Mouse (Mus musculus) adrenal gland (tissue): ENCODE measurements around the gene Btf3l4.

Experiments
- intact Hi-C: fragments of 180-260 bp; cut with DNase I; formaldehyde crosslinking; loops from one replicate; pipeline ENCODE4 v1.15.1; 2025

Gene Btf3l4

DNA sequence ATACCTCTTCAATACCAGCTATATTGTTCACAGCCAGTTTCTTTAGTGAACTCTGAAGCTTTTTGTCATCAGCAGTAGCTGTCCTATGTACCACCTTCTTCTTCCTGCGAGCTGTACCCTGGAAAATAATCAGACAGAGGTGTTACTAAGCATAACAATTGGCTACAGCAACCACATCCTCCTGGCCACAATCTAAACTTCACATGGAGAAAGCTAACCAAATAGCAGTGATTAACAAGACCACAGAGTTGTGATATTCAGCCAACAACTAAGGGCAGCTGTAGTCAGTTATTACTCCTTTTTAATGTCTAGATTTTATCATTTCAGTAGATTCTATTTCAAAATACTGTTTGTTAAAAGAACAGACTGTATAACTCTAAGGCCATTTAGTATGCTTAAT is 7.3 kb downstream of the Btf3l4 start:
- intact Hi-C loops, result no loop called here

DNA sequence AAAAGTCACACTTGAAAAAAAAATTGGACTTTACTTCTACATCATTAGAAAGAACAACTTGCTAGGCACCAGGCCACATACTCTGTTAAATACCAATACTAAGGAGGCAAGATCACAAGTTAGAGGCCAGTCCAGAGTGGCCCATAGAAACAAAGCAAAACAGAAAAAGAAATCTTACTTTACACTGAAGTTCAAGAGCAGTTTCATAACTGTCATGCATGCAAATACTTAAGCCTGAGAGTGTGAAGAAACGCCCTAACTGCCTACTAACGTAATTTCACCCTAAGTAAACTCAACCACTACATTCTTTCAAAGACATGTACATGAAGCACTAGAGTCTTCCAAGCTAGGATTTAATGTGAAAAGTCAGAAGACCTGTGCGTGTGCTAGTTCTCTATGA is 7.7 kb downstream of the Btf3l4 start:
- intact Hi-C loops, result no loop called here

DNA sequence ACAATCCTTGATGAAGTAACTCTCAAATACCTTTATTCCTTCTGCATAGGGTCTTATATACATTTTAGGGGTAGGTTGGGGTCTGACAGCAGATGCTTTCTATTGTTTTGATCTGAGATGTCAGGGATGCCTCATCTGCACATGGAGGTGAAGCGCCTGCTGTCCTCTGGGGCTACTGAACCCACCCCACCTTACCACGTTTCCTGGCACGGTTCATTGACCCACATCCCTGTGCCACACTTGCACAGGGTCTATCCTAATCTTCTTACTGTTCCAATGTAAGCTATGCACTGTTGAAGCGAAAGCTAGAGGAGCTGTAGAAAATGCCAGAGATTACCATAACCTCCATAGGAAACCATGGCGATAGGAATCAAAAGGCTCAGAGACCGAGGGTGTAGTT is 21.9 kb downstream of the Btf3l4 start:
- intact Hi-C loops, result no loop called here

DNA sequence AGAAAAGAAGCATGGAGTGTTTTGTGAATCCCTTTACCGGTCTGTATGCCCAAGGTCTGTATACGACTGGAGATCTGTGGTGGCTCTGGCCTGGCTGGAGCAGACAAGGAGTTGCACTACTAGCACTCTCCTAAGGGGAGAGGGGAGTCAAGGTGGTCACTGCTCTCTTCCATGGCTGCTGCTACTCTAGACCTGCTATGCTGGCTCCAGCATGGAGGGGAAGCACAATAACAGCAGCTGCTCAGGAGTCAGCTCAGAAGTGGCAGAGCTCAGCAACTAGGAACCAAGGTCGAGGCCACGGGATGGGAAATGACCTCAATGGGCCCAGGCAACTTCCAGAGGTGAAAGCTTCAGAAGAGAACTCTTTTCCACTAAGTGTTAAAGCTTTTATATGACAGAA is 22.3 kb downstream of the Btf3l4 start:
- intact Hi-C loops, result no loop called here

DNA sequence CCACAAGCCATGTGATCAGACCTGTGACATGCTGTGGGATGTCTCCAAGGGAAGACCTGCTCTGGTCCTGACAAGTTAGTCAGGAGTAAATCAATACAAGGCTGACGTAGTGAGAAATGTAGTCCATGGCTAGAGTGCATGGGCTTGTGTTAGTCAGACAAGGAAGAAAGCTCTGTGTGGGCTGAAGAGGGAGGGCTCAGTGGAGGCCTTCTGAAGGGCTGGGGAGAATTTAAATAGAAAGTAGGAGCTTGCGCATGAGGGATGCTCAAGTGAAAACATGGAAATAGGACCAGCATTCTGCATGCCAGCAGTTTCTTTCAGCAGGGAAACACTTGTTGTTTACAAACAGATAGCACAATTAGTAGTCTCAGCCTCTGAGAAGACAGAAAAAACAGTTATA is 29.9 kb downstream of the Btf3l4 start:
- intact Hi-C loops, result no loop called here

DNA sequence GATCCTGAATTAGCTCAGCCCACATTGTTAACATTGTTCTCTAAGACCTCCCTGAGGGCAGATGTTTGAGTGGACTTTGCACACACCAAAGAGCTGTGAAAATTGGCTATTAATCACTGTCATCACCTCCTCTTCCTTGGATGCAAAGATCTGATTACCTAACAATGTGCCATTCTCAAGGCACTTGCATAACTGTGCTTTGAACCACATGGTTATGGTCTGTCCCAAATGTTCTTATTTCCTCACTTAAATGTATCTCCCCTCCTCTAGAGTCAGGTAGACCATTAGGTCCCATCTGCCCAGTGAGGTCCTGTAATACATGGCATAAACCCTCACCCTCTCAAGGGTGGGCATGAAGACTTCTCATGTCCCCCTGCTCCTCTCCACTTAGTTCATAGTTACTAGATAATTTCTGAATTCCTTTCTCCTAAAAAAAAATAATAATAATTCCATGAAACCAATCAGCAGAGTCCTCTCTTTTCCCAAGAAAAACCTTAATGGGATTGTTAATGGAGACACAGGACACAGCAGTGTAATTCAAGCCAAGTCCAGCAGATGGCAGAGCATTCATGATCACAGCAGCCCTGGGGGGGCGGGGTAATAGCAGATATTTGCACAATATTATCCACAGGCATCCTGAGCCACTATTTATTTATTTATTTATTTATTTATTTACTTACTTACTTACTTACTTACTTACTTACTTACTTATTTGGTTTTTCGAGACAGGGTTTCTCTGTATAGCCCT is 35.2 kb downstream of the Btf3l4 start:
- intact Hi-C loops, result loop anchor here (5.0 kb wide), 2 partner anchors 74 to 179 kb away; no protein-coding TSS in a partner anchor

DNA sequence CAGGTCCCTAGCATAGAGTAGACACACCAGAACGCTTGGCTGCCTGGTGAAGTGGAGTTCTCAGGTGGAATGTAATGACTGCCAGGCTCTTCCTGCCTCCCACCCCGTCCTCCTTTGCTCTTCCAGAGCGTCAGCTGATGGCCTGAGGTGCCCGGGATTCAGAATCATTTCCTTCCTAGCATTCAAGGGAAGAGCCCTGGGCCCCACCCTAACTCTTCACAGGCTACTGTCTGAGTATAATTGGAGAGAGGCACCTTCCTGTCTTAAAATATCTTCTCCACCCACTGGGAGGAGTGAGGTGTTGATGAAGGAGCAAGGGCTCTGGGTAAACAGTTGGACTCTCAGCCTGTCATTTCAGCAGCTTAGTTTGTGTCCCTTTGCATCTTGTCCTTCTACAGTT is 36.7 kb downstream of the Btf3l4 start:
- intact Hi-C loops, result loop anchor here (5.0 kb wide), 2 partner anchors 76 to 181 kb away; no protein-coding TSS in a partner anchor

DNA sequence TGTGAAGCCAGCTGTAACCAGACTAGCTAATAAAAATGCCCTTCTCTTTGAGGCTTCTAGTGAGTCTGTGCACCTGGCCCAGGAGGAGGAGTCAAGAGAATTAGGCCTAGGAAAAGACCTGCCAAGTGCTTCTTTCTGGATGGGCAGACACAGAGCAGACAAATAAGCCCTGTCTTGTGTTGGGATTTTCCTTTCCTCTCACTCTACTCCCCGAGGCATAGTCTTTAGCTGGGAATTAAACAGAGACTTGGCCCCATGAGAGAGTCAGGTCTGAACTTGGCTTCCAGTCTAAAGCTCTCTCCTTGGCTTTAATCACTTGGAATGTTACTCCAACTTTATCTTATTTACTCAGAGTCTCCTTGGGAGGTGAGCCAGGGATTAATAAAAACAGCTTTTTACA is 39.5 kb downstream of the Btf3l4 start:
- intact Hi-C loops, result no loop called here

DNA sequence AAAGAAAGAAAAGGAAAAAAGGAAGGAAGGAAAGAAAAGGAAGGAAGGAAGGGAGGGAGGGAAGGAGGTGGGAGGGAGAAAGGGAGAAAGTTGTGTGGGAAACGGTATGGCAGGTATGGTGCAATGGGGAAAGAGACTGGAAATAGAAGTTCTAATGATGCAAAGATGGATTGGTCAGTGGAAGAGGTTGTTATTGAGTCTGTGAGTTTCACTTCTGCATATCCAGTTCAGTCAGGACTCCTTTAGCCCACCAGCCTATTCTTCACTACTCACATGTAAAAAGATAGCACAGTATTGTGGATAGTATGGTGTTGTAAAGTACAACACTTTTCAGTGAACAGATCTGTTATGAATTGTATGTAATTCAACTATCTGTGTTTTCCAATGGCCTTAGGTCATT is 42.9 kb downstream of the Btf3l4 start:
- intact Hi-C loops, result no loop called here

DNA sequence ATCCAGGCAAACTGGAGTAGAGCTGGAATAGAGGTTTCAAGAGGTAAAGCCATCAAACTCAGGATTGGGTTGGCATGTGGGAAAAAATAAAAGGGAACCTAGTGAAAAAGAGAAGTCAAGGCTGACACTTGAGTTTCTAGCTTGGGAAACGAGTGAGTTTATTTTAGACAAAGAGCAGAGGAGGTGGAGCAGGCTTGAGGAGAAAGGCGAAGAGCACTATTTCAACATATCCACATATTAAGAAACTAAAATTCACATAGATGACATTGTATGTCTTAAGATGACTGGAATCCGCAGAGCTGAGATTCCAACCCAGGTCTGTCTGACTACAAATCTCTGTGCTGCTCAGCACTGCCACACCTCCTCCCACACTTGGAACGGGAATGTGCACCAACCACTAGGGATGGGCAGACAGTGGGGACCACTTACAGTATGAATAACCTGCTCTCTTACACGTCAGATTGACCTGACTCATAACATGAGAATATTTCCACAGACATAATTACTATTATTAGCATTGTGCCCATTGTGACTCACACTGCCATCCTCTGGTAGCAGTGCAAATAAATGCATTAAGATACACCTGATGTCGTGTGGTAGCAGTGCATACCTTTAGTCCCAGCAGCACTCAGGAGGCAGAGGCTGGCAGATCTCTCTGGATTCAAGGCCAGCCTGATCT is 44.0 kb downstream of the Btf3l4 start:
- intact Hi-C loops, result no loop called here

DNA sequence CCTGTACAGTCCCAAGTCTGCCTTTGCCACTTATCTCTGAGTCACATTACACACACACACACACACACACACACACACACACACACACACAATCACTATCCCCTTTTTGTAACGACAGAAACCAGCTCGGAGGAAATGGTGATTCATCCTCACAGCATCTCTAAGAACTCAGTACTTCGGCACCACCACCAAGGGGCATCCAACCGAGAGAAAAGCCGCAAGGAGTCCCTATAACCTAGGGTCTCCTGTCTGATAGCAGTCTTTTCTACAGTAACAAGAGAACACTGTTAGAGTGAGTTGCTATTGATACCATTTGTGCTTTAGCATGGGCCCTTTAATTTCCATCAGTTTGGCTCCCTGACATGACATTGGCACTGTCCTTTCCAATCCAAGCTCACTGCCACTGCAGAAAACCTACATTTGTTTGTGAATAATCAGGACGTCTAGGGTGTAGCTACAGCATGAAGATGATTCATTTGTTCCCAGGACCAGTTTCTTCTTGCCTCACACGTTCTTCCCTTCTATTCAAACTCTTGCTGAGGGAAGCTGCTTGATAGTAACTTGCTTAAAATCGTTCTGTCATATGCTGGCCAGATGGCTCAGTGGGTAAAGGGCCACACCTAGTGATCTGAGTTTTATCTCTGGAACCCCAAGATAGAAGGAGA is 50.9 kb downstream of the Btf3l4 start:
- intact Hi-C loops, result loop anchor here (5.0 kb wide), 2 partner anchors 85 to 385 kb away; no protein-coding TSS in a partner anchor

DNA sequence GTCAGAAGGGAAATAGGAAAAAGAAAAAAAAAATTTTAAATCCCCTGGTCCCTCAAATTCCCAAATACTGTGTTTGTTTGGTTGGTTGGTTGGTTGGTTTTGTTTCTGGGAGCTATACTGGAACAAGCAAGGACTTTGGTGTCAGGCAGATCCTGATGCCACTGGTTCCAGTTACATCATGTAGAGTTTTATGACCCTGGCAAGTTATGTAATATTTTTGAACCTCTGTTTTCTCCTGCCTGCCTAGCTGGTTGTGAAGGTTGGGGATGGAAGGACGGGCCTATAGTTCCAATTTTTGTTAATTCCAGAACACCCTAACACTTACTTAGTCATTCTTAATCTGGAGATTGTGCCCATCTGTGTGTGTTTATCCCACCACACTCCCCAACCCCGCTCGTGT is 51.8 kb downstream of the Btf3l4 start:
- intact Hi-C loops, result loop anchor here (5.0 kb wide), 2 partner anchors 84 to 386 kb away; no protein-coding TSS in a partner anchor

DNA sequence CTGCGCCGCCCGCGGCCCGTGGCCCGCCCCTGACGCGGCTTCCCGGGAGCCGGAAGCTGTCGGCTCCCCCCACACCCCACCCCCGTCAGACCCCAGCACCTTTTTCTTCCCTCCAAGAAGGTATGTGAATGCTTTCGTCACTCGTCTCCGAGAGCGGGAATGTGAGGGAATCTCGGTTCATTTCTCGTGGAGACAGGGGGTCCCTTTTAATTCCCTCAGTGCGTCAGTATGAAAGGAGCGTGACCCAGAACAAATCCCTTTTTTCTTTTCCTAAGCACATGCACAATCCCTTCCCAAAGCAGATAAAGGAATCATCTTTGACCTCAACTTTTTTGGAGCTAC is 52.6 kb downstream of the Btf3l4 start:
- intact Hi-C loops, result loop anchor here (5.0 kb wide), 2 partner anchors 84 to 386 kb away; no protein-coding TSS in a partner anchor

DNA sequence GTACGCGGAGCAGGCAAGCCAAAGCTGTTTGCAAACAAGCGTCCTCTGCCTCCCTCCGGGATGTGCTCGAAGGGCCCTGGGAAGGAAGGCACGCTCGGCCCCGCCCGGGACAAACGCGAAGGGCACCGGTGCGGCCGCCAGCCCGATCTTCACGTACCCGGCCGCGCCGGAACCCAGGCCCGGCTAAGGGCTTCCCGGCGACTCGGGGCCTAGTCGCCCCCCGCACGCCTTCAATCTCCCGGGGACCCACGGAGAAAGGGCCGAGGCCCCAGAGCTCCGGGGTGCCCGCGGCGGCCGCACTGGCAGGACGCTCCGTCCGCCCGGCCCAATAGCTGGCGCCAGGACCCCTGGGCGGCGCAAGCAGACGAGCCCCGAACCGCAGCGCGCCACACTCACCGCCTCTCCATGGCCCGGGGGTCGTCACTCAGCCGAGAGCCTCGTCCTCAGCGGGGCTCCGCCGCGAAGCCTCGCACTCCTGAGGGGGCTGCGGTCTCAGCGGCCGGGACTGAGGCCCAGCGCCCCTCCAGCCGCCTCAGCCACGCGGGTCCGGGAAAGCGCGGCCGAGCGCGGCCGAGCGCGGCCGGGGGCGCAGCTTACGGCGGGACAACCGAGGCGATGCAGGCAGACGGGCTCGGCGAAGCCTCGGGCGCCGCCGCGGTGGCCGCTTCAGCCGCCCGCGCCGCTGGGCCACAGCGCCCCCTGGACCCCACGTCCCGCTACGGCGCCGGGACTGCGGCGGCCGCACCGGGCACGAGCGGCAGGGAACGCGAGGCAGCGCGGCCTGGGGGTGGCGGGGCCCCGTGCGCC is 53.2 kb downstream of the Btf3l4 start, which contains the start of gene Zfyve9:
Zfyve9 (minus strand) TSS at position 742 of the 807 bp plus-strand sequence.
- intact Hi-C loops, result loop anchor here (5.0 kb wide), 2 partner anchors 83 to 387 kb away; no protein-coding TSS in a partner anchor

DNA sequence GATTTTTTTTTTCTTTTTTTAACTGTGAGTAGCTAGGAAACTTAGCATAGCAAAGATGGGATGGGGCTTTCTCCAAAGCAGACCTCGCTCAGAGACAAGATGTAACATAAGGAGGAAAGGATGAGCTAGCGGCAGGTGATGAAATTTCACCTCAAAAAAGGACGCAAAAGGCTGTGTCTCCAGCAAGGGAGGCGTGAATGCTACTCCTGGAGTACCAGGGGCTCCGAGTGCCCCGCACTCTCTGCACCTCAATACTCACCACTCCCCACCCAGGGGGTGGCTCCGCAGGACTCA is 53.7 kb downstream of the Btf3l4 start:
- intact Hi-C loops, result loop anchor here (5.0 kb wide), 2 partner anchors 82 to 388 kb away; no protein-coding TSS in a partner anchor

DNA sequence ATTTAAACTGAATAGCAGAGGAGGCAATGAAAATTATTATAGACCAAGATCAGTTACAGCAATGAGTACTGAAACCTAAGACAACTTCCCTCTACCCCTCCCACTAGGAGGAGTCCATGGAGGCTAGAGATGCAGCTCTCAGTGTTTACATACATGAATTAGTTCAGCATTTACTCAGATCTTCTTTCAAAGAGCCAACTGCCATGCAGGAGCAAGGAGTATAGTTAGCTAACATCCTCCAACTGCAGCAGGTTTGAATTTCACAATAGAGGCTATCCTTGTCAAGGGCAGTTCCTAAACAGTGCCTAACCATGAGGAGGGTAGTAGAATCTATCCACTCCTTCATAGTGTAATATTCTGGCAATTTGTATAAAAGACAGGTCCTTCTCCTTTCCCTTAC is 64.9 kb downstream of the Btf3l4 start:
- intact Hi-C loops, result no loop called here
